Mouse (Mus musculus) urinary bladder, postnatal 4 days (tissue): Measurements from ENCODE around the gene Ctss.

Experiments used
- DNase-seq, 2 experiments: peaks; one replicate each; pipeline ENCODE4 v3.0.0; 2021 to 2022; ENCODE audit warnings: low spot score in 2 of 2

Gene Ctss

GRCm38 (mm10) chr3:95526622-95527211 is at the start of gene Ctss:
Ctss (plus strand) TSS chr3:95526786.
- no peak for DNase-seq

GRCm38 (mm10) chr3:95478966-95479365 is 47.6 kb upstream of the Ctss start:
- no peak for DNase-seq

- DNase-seq = no peak
Measured at GRCm38 (mm10) chr3:95486421-95486820, 40.2 kb upstream of the Ctss start.

- DNase-seq = no peak
Measured at GRCm38 (mm10) chr3:95488679-95489078, 37.9 kb upstream of the Ctss start.

- DNase-seq = no peak
Measured at GRCm38 (mm10) chr3:95490238-95490637, 36.3 kb upstream of the Ctss start.

- peak; percentile 28 to 64 for DNase-seq
Measured at GRCm38 (mm10) chr3:95494342-95494741, 32.2 kb upstream of the Ctss start.

GRCm38 (mm10) chr3:95498229-95498628 is 28.4 kb upstream of the Ctss start:
- DNase-seq = no peak

- DNase-seq = no peak
Measured at GRCm38 (mm10) chr3:95499024-95499423, 27.6 kb upstream of the Ctss start, which contains the start of gene Ctsk. Ctsk (plus strand) TSS chr3:95499256.

GRCm38 (mm10) chr3:95499496-95500140 is 27.0 kb upstream of the Ctss start:
- DNase-seq = no peak

- DNase-seq = no peak
Measured at GRCm38 (mm10) chr3:95502312-95502711, 24.3 kb upstream of the Ctss start.

GRCm38 (mm10) chr3:95509348-95509747 is 17.2 kb upstream of the Ctss start:
- DNase-seq = no peak

- DNase-seq = no peak
Measured at GRCm38 (mm10) chr3:95511611-95512180, 14.9 kb upstream of the Ctss start.

- DNase-seq = no peak
Measured at GRCm38 (mm10) chr3:95516614-95517041, 10.0 kb upstream of the Ctss start.

GRCm38 (mm10) chr3:95517493-95517898 is 9.1 kb upstream of the Ctss start:
- peak in 1 of 2 experiments; percentile 25 for DNase-seq

GRCm38 (mm10) chr3:95518891-95519290 is 7.7 kb upstream of the Ctss start:
- no peak for DNase-seq

- no peak for DNase-seq
Measured at GRCm38 (mm10) chr3:95519315-95519714, 7.3 kb upstream of the Ctss start.

- DNase-seq = no peak
Measured at GRCm38 (mm10) chr3:95520100-95520499, 6.5 kb upstream of the Ctss start.

- no peak for DNase-seq
Measured at GRCm38 (mm10) chr3:95521168-95521567, 5.4 kb upstream of the Ctss start.

GRCm38 (mm10) chr3:95523662-95524061 is 2.9 kb upstream of the Ctss start:
- DNase-seq = no peak

- no peak for DNase-seq
Measured at GRCm38 (mm10) chr3:95524673-95525072, 1.9 kb upstream of the Ctss start.

- no peak for DNase-seq
Measured at GRCm38 (mm10) chr3:95526111-95526510, 475 bp upstream of the Ctss start.

- no peak for DNase-seq
Measured at GRCm38 (mm10) chr3:95529814-95530213, 3.2 kb downstream of the Ctss start.

- no peak for DNase-seq
Measured at GRCm38 (mm10) chr3:95531025-95531424, 4.4 kb downstream of the Ctss start.
